Mouse (Mus musculus) ovary, postnatal 36 days (tissue): Measurements from ENCODE around the gene Dynlrb2.

Experiments used
- DNase-seq: peaks from one replicate; pipeline ENCODE4 v3.0.0; 2022; ENCODE audit warnings: low spot score, mixed read lengths

The Dynlrb2 gene

GRCm38 (mm10) chr8:116542842-116543241 is 38.1 kb downstream of the Dynlrb2 start:
- no peak for DNase-seq

GRCm38 (mm10) chr8:116543366-116543765 is 38.6 kb downstream of the Dynlrb2 start:
- DNase-seq, result no peak

GRCm38 (mm10) chr8:116552255-116552654 is 47.5 kb downstream of the Dynlrb2 start:
- DNase-seq, result no peak

- no peak for DNase-seq
These were observed 48.0 kb downstream of the Dynlrb2 start for GRCm38 (mm10) chr8:116552778-116553177.
